Mouse (Mus musculus) ES-Bruce4 (cell line): ENCODE data around the gene St3gal3.

Source experiments
- CTCF ChIP-seq: IDR thresholded peaks from one replicate; pipeline ENCODE4 v1.8.1; 2011; ENCODE audit warnings: low read depth, low read length
- POLR2A ChIP-seq: IDR thresholded peaks from one replicate; pipeline ENCODE4 v1.8.1; 2011; ENCODE audit warnings: low read length; ENCODE audit not compliant: insufficient read depth

- TF ChIP-seq POLR2A (no peak), CTCF (no peak)
These were observed 101.7 kb downstream of the St3gal3 start for GRCm38 (mm10) chr4:118033026-118033425.
